Mouse (Mus musculus): ENCODE results near the gene Sh3gl2. TPM values are rescaled to one million over a fixed set of nuclear protein-coding genes. Genes with fewer than 3 reads are reported as not detected.

Gene Sh3gl2
- polyA plus RNA-seq (2012; ENCODE audit: insufficient read depth, insufficient read length, missing spikeins) = not detected in 2 replicates

DNA sequence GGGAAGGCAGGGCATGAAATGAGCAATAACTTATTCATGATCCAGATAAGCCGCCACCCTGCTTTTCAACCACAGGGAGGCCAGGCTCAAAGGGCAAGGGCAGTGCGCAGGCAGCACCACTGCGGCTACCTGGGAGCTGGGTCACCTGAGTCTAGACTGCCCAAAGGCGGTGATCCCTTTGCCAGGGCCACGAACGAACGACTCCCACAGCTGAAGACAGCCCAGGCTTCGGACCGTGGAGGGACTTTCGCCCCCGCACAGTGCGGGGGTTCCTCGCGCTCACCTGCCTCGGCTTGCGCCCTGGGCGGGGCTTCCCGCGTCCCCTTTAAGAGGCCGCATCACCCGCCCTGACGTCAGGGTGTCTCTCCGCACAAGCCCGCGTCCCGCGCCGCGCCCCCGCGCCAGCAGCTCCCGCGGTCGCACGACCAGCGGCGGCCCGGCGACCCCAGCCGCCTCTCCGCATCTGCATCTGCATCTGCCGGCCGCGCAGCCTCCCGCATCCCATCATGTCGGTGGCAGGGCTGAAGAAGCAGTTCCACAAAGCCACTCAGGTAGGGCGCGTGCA is at the start of gene Sh3gl2:
Sh3gl2 (plus strand) TSS at position 56 of the 565 bp plus-strand sequence.
- no peak within 1 kb of the TSS for H3K27ac ChIP-seq (replicated peaks; ENCODE audit: low read depth, low read length)
- H3K4me1 ChIP-seq (ENCODE audit: control insufficient read depth, insufficient read depth, insufficient read length, low read length) = 0 out of 2 replicates have a peak, but pooled peaks cover 2% of the 10 kb centered on the region

DNA sequence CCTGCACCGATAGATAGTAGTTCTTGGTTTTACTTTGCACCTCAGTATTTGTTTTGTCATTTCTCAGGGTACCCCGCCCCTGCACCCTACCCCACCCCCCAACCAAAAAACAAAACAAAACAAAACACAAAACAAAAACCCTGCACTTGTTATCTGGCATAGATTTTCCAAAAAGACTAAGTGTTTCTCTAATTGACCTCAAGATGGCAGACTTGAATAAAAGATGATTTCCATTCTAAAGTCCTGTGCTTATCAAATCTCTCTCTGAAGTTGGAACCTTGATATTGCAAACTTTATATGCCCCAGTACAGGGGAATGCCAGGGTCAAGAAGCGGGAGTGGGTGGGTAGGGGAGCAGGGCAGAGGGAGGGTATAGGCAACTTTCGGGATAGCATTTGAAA is 43.8 kb upstream of the Sh3gl2 start:
- no peaks in the 10 kb centered on the region for H3K4me1 ChIP-seq (ENCODE audit: control insufficient read depth, insufficient read depth, insufficient read length, low read length)
- no peak overlapping the region for H3K27ac ChIP-seq (replicated peaks; ENCODE audit: low read depth, low read length)
- H3K4me3 ChIP-seq (ENCODE audit: insufficient read depth, low read depth, low read length) = no peak overlapping the region

More for the DNA sequence above, at the start of gene Sh3gl2:
- peak within 1 kb of the TSS; percentile 30 for H3K4me3 ChIP-seq (ENCODE audit: insufficient read depth, low read depth, low read length)

DNA sequence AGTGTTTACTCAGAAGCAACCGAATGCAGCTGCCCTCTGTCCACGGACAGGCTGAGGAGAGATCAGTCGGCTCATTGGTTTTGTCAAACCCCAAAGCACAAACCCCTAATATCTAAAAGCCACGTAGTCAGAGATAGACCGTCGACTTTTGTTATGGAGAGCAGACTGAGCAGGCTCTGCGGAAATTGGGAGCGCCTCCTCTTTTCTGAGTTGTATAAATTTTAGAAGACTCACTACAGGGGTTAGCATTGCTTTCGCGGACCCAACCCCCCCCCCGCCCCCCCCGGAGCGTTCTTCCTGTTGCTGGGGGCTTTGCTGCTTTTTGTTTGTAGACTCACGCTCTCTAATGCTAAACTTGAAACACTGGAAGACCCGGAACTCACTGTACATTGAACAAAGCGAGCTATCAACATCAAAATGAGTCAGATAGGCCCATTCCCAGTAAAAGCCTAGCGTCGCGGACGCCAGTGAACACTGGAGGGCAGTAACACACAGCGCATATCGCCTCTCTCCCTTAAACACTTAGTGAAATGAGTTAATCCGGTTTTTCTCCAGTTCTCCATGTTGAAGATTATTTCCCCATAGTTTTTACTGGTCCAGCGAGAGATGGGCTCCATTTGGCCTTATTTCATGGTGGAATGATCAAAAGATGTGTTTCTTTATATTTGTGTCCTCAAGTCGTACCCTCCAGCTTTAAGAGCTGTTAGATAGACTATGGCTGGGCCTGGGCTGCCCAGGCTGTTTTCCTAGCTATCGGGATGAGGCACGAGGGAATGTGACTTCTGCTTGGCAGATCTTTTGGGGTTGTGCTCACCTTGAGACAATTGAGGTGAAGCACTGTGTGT is 42.2 kb upstream of the Sh3gl2 start:
- no peak overlapping the region for H3K4me3 ChIP-seq (ENCODE audit: insufficient read depth, low read depth, low read length)
- no peaks in the 10 kb centered on the region for H3K4me1 ChIP-seq (ENCODE audit: control insufficient read depth, insufficient read depth, insufficient read length, low read length)
- H3K27ac ChIP-seq (replicated peaks; ENCODE audit: low read depth, low read length) = no peak overlapping the region

DNA sequence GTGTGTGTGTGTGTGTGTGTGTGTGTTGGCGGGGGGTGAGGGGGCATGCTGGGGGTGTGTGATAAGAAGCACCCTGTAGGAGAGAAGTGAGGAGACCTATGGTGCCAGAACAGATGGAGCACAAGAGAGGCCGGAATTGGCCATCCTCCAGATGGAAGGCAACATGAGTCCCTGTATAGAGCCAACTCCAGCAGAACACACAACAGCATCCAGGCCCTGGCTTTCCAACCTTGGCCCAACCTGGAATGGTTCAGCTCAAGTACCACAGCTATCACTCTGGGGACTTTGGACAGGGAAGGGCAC is 41.7 kb upstream of the Sh3gl2 start:
- H3K4me1 ChIP-seq (ENCODE audit: control insufficient read depth, insufficient read depth, insufficient read length, low read length) = no peaks in the 10 kb centered on the region
- H3K4me3 ChIP-seq (ENCODE audit: insufficient read depth, low read depth, low read length) = no peak overlapping the region
- no peak overlapping the region for H3K27ac ChIP-seq (replicated peaks; ENCODE audit: low read depth, low read length)

DNA sequence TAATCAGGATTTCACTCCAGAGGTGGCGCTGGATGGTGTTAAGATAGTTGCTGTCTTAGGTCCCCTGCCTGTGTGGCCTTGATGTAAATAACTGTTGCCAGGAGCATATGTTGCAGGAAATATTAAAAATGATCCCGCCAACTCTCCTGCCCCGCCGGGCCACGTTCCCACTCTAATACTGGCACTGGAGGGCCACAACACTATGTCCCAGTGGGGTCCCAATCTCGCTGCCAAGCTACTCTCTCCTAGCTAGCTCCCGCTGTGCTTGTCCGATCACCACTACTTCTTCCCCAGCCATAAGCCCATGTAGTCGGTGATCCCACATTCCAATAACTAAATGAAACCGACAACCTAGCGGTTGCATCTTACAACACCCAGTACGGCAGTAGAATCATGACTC is 36.9 kb upstream of the Sh3gl2 start:
- Histone ChIP-seq H3K4me1 (ENCODE audit: control insufficient read depth, insufficient read depth, insufficient read length, low read length) (no peaks in the 10 kb centered on the region), H3K4me3 (ENCODE audit: insufficient read depth, low read depth, low read length) (no peak overlapping the region), H3K27ac (replicated peaks; ENCODE audit: low read depth, low read length) (no peak overlapping the region)

DNA sequence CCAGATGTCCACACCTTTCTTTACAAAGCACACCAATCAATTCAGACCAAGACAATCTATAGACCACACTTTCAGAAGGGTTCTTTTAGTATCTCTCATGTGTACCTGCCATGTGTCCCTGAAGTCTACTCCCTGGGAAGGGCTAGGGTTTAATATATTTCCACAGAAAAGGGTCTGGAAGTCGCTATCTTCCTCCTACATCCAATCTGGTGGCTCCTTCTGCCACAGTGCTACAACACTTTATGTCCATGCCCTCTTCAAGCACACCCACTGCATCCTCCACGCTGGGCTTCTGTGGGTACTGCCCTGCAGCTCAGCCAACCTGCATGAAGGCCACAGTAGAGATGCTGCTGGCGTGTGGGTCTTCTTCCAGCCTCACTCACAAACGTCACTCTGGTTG is 29.5 kb upstream of the Sh3gl2 start:
- Histone ChIP-seq H3K4me3 (ENCODE audit: insufficient read depth, low read depth, low read length) (no peak overlapping the region), H3K4me1 (ENCODE audit: control insufficient read depth, insufficient read depth, insufficient read length, low read length) (no peaks in the 10 kb centered on the region), H3K27ac (replicated peaks; ENCODE audit: low read depth, low read length) (no peak overlapping the region)

DNA sequence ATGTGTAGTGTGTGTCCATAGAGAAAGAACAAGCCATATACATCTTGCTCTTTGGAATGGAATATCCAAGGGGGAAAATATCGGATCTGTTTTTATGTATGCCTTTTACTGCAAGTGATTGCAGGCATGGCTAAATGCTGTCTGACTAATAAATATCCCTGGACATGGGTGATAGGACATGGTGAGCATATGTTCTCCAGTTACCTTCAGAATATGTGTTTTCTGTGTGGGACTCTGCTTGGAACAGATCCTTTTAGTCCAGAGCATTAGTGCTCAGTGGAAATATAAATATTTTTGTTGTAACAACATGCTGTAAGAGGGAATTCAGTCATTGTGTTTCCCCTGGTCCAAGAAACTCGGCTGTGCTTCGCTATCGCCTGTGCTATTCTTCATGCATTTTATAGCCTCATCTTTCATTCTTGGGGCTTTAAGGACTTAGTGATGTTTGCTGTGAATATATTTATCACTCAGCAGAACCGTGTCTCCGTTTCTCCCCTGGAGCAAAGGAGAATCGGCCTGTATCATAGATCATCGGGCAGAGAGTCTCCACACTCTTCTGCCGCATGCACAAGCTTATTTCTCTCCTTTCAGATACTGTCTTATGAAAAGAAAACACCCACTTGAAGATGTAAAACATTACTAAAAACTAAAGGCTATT is 26.4 kb upstream of the Sh3gl2 start:
- no peaks in the 10 kb centered on the region for H3K4me1 ChIP-seq (ENCODE audit: control insufficient read depth, insufficient read depth, insufficient read length, low read length)
- no peak overlapping the region for H3K27ac ChIP-seq (replicated peaks; ENCODE audit: low read depth, low read length)
- H3K4me3 ChIP-seq (ENCODE audit: insufficient read depth, low read depth, low read length) = no peak overlapping the region

DNA sequence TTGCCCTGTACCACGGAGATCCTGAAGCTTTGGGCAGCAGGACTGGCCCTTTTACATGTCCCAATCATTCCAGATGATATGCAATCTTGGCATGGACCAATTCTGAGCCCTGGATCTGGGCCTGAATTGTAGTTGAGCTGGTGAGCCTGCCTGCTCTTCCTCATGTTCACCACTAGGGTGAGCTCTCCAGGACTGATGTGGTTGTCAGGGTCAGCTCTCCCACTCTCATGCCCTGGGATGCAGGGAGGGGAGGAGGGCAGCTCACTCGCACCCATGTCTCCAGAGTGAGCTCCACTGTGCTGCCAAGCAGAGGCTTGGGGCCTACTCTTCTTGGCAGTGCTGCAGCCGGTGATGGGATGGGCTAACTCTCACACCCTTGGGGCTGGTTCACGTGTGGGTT is 18.9 kb upstream of the Sh3gl2 start:
- no peaks in the 10 kb centered on the region for H3K4me1 ChIP-seq (ENCODE audit: control insufficient read depth, insufficient read depth, insufficient read length, low read length)
- H3K4me3 ChIP-seq (ENCODE audit: insufficient read depth, low read depth, low read length) = no peak overlapping the region
- no peak overlapping the region for H3K27ac ChIP-seq (replicated peaks; ENCODE audit: low read depth, low read length)

DNA sequence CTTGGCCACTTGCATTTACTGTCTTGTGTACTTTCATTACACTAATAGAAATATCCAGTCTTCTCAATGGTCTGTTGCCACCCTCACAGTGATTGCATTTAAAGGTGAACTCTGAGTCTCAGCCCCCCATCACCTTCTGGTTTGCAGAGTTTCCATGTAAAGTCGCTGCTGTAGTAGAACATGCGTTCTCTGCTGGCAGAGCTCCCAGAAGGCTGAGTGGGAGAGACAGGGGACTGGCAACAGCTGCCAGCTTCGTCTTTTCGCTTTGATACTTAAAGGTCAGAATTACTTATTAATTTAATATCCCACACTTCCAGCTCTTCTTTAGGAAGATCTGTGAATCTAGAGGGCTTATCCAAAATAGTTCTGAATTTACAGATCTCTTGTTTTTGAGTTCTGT is 8.7 kb upstream of the Sh3gl2 start:
- Histone ChIP-seq H3K4me1 (ENCODE audit: control insufficient read depth, insufficient read depth, insufficient read length, low read length) (no peaks in the 10 kb centered on the region), H3K27ac (replicated peaks; ENCODE audit: low read depth, low read length) (no peak overlapping the region), H3K4me3 (ENCODE audit: insufficient read depth, low read depth, low read length) (no peak overlapping the region)

DNA sequence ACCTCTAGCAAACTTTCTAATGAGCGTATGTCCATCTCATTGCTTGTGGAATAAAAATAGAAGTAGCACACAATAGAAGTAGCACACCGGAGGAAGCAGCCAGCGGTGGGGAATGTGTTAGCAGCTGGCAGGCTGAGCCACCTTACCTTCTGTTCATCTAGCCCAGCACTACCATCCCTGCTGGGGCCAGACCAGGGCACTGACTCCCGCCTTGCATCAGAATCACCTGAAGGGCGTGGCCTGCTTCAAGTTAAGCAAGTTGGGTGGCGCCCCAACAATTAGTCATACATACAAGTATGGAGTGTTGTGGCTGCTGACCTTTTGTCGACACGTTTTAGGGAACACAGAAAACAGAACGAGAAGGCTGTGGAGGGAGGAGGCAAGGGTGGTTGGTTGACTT is 6.5 kb upstream of the Sh3gl2 start:
- H3K27ac ChIP-seq (replicated peaks; ENCODE audit: low read depth, low read length) = no peak overlapping the region
- H3K4me1 ChIP-seq (ENCODE audit: control insufficient read depth, insufficient read depth, insufficient read length, low read length) = no peaks in the 10 kb centered on the region
- H3K4me3 ChIP-seq (ENCODE audit: insufficient read depth, low read depth, low read length) = no peak overlapping the region

DNA sequence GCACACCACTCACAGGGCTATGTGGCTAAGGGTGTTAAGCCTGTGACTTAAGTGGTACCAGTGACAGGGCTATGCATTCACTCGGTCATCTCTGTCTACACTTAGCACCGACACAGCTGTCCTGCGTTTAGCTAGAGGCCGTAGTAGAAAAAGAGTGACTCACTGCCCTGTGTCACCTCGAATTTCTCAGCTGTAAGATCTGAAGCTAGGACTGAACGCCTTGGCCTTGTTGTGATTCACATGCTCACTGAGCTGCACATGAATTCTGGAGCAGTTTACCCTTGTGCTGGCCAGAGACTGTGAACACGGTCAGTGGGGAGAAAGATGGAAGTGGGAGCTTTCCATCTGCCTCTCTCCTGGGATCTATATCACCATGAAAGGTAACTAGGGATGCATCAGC is 2.3 kb upstream of the Sh3gl2 start:
- no peak overlapping the region for H3K4me3 ChIP-seq (ENCODE audit: insufficient read depth, low read depth, low read length)
- 0 out of 2 replicates have a peak, but pooled peaks cover 2% of the 10 kb centered on the region for H3K4me1 ChIP-seq (ENCODE audit: control insufficient read depth, insufficient read depth, insufficient read length, low read length)
- no peak overlapping the region for H3K27ac ChIP-seq (replicated peaks; ENCODE audit: low read depth, low read length)

DNA sequence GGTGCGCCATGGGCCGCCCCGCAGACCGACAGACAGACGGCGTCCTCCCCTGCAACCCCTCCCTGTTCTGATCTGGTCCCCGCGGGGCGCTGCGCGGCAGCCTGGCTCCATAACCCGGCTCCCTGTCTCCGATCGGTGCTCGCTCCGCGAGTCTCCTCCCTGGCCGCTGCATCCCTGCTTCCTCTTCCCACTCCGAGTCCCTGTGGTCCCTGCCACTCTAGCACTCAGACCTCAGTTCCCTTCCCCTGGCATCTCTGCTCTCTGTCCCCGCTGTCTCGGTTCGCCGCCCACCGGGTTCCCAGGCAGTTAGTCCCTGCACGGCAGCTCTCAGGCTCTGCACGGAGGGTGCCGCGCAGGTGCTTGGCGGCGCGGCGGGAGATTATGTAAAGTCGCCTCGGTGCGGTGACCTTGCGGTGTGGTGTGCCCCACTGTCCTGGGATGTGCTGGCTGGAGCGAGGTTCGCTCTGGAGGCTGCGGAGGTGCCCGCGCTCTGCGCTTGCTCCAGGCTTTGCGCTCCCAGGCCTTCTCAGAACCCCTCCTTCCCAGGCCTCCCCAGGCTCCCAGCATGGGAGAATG is 798 bp downstream of the Sh3gl2 start:
- Histone ChIP-seq H3K27ac (replicated peaks; ENCODE audit: low read depth, low read length) (no peak overlapping the region), H3K4me3 (ENCODE audit: insufficient read depth, low read depth, low read length) (peak overlapping the region; percentile 30), H3K4me1 (ENCODE audit: control insufficient read depth, insufficient read depth, insufficient read length, low read length) (0 out of 2 replicates have a peak, but pooled peaks cover 2% of the 10 kb centered on the region)

DNA sequence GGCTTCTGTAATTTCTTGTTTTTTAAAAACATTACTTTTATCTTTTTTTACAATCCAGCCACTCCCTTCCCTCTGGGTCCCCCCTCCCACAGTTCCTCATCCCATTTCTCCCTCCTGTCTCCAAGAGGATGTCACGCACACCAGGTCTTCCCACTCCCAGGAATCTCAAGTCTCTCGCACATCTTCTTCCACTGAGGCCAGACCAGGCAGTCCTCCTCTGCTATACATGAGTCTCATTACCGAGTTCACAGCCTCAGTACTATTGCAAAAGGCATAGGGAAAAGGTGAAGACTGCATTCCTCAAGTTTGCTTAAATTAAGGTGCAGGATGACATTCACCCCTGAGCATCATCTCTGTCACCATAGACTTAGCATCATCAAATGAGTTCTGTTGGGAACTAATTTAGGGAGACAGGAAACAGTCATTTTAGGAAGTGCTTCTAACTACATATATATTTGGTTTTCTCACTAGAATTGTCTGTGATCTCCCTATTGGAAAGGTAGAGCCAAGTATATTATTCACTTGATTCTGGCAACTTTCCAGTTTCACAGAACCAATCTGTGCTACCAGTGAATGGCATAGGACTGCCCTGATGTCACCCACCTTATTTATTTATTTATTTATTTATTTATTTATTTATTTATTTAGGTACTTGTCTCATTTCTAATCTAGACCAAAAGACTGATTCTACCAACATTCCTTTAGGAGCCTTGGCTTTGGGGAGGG is 1.9 kb downstream of the Sh3gl2 start:
- no peak overlapping the region for H3K4me3 ChIP-seq (ENCODE audit: insufficient read depth, low read depth, low read length)
- H3K27ac ChIP-seq (replicated peaks; ENCODE audit: low read depth, low read length) = no peak overlapping the region
- 0 out of 2 replicates have a peak, but pooled peaks cover 2% of the 10 kb centered on the region for H3K4me1 ChIP-seq (ENCODE audit: control insufficient read depth, insufficient read depth, insufficient read length, low read length)

DNA sequence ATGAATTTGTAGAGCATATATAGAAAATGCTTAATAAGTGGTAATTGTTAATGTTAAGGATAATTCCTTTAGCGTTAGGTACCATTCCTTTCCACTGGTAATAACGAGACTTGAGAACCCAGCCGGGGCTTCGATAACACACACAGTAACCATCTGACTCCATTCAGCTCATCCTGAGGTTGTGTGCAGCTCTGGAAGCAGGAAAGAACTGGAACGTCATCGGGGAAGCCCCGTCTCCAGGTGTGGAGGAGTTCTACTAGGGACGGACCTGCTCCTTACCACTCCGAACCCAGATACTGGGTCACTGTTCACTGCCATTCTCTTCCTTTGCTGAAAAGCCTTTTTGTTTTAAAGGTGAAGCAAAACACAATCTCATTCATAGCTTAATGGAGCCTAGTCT is 2.6 kb downstream of the Sh3gl2 start:
- 0 out of 2 replicates have a peak, but pooled peaks cover 2% of the 10 kb centered on the region for H3K4me1 ChIP-seq (ENCODE audit: control insufficient read depth, insufficient read depth, insufficient read length, low read length)
- no peak overlapping the region for H3K4me3 ChIP-seq (ENCODE audit: insufficient read depth, low read depth, low read length)
- H3K27ac ChIP-seq (replicated peaks; ENCODE audit: low read depth, low read length) = no peak overlapping the region

DNA sequence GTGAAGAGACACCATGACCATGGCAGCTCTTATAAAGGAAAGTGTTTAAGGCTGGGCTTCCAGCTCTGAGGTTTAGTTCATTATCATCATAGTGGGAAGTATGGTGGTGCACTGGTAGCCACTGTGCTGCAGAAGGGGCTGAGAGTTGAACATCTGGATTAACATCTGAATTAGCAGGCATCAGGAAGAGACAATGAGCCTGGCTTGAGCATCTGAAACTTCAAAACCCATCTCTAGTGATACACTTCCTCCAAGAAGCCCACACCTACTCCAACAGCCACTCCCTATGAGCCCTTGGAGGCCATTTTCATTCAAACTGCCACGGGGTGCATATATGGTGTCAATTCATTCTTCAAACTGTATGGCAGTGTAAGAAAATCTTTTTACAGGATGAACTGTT is 3.6 kb downstream of the Sh3gl2 start:
- Histone ChIP-seq H3K4me3 (ENCODE audit: insufficient read depth, low read depth, low read length) (no peak overlapping the region), H3K27ac (replicated peaks; ENCODE audit: low read depth, low read length) (no peak overlapping the region), H3K4me1 (ENCODE audit: control insufficient read depth, insufficient read depth, insufficient read length, low read length) (0 out of 2 replicates have a peak, but pooled peaks cover 2% of the 10 kb centered on the region)
